Mouse (Mus musculus): ENCODE data around the gene Zcchc3. TPM values are rescaled to one million over a fixed set of nuclear protein-coding genes. Genes with fewer than 3 reads are reported as not detected.

The Zcchc3 gene
- polyA plus RNA-seq, 1 experiment from 2014 or later = 19.9 TPM

DNA sequence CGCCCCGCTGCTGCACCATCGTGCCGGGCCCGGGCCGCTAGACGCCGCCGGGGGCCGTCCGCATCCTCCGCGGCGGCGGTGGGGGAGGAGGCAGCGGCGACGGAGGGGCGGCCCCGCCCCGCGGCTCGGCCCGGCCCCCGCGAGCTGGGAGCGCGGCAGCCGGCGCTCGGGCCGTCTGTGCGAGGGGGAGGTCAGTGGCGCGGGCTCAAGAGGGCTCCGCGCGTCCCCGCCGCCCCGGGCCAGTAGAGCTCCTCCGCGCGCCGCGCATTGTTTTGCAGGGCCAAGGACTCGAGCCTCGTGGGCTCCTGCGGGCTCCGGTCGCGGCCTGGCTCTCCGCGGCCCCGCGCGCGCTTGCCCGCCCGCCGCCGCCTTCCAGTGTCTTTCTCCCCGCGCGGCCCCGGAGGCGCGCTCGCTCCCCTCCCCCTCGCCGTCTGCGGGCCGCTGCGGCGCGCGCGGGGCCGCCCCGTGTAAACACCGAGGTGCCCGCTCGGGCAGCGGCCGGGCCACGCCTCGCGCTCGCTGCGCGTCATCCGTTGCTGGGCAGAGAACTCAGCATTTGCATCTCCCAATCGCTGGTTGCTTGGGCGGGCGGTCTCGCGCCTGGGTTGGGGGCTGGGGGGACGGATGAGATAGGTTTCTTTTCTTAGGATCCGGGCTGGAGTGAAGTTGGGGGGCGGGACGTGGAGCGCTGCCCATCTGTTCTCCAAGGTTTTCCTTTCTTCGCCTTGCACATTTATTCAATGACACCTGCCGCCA lies 17.0 kb downstream of the Zcchc3 start, which contains the start of gene Sox12:
Gene Sox12 (minus strand): TSS at position 384 of the 756 bp plus-strand sequence.
- under 1% methylated on average over 90 of the region's 104 CpGs for WGBS
- Histone ChIP-seq H3K36me3 (ENCODE audit: control insufficient read depth, insufficient read depth, low read length) (no peaks in the 10 kb centered on the region), H3K27ac (ENCODE audit: low read length) (peak within 1 kb of the TSS; percentile 99), H3K9ac (ENCODE audit: low read length) (peak within 1 kb of the TSS; percentile 95), H3K9me3 (replicated peaks; ENCODE audit: control insufficient read depth, low read length) (no peaks in the 10 kb centered on the region), H3K4me2 (ENCODE audit: low read depth, low read length) (peak within 1 kb of the TSS; percentile 90), H3K4me1 (ENCODE audit: control insufficient read depth, insufficient read depth, low read length) (peaks cover 26% of the 10 kb centered on the region), H3K4me3 (replicated peaks; ENCODE audit: low read length) (peak within 1 kb of the TSS; percentile 85), H3K27me3 (ENCODE audit: control insufficient read depth, insufficient read depth, low read length) (no peaks in the 10 kb centered on the region)
- ATAC-seq (ENCODE audit: insufficient read depth, low FRiP score) = peak; percentile 63

DNA sequence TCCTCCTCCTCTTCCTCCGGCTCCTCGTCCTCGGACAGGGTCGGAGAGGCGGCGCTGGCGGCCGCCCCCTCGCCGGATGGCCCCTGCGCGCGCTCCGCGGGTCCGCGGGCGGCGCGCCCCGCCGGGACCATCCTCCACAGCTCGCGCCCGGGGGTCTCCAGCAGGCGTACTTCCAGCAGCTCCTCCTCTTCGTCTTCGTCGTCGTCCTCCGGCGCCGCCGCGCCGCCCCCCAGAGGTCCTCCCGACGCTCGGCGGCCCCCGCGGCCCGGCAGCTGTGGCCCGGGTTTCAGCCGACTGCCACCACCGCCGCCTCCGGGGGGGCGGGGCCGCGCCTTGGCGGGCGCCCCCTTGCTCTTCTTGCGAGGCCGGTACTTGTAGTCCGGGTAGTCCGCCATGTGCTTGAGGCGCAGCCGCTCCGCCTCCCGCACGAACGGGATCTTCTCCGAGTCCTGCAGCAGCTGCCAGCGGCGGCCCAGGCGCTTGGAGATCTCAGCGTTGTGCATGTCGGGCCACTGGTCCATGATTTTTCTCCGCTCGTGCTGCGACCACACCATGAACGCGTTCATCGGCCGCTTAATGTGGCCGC lies 17.7 kb downstream of the Zcchc3 start:
- no peaks in the 10 kb centered on the region for H3K9me3 ChIP-seq (replicated peaks; ENCODE audit: control insufficient read depth, low read length)
- H3K27me3 ChIP-seq (ENCODE audit: control insufficient read depth, insufficient read depth, low read length) = no peaks in the 10 kb centered on the region
- peak overlapping the region; percentile 95 for H3K9ac ChIP-seq (ENCODE audit: low read length)
- 0 out of 2 replicates have a peak, but pooled peaks have one; percentile 4 for ATAC-seq (ENCODE audit: insufficient read depth, low FRiP score)
- peak overlapping the region; percentile 85 for H3K4me3 ChIP-seq (replicated peaks; ENCODE audit: low read length)
- H3K27ac ChIP-seq (ENCODE audit: low read length) = peak overlapping the region; percentile 99
- peak overlapping the region; percentile 90 for H3K4me2 ChIP-seq (ENCODE audit: low read depth, low read length)
- under 1% methylated on average over 76 of the region's 77 CpGs for WGBS
- H3K4me1 ChIP-seq (ENCODE audit: control insufficient read depth, insufficient read depth, low read length) = peaks cover 26% of the 10 kb centered on the region
- no peaks in the 10 kb centered on the region for H3K36me3 ChIP-seq (ENCODE audit: control insufficient read depth, insufficient read depth, low read length)

DNA sequence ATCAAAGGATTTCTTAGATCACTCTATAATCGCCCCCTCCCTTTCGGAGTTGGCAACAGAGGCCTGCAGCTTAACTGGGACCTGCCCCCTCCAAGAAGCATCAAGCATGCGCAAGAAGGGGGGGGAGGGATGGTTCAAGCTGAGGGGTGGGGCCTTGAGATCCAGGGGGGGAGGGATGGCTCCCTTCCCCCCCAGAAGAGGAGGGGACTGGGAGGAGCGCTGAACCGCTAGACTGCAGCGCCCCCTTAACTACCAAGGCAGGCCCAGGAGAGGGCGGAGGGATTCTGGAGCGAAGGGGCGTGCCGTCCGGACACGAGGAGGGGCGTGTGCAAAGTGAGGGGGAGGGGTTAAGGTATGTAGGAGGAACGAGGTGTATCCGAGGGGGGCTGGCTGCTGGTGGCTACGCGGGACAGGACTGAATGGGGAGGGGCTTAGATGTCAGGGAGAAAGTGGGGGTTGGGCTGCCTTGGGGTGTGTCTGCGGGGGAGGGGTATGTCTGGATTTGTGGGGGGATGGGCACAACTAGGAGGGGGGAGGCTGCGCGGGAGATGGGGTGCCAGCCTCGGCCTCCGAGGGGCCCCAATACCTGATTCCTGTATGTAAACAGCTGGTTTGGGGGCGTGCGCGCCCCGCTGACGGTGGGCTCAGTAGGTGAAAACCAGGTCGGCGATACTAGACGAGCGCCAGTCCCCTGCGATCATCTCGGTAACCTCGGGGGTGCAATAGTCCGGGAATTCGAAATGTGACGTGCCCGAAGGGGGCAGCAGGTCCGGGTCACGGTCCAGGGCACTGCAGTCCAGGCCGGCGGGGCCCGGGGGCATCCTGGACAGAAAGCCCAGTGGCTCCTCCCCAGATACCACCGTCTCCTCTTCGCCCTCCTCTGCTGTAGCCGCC lies 18.5 kb downstream of the Zcchc3 start:
- Histone ChIP-seq H3K27ac (ENCODE audit: low read length) (peak overlapping the region; percentile 99), H3K4me1 (ENCODE audit: control insufficient read depth, insufficient read depth, low read length) (peaks cover 26% of the 10 kb centered on the region), H3K4me2 (ENCODE audit: low read depth, low read length) (peak overlapping the region; percentile 90), H3K36me3 (ENCODE audit: control insufficient read depth, insufficient read depth, low read length) (no peaks in the 10 kb centered on the region), H3K4me3 (replicated peaks; ENCODE audit: low read length) (peak overlapping the region; percentile 85), H3K27me3 (ENCODE audit: control insufficient read depth, insufficient read depth, low read length) (no peaks in the 10 kb centered on the region), H3K9ac (ENCODE audit: low read length) (peak overlapping the region; percentile 95), H3K9me3 (replicated peaks; ENCODE audit: control insufficient read depth, low read length) (no peaks in the 10 kb centered on the region)
- WGBS = under 1% methylated on average over 45 of the region's 46 CpGs
- ATAC-seq (ENCODE audit: insufficient read depth, low FRiP score) = peak; percentile 75

DNA sequence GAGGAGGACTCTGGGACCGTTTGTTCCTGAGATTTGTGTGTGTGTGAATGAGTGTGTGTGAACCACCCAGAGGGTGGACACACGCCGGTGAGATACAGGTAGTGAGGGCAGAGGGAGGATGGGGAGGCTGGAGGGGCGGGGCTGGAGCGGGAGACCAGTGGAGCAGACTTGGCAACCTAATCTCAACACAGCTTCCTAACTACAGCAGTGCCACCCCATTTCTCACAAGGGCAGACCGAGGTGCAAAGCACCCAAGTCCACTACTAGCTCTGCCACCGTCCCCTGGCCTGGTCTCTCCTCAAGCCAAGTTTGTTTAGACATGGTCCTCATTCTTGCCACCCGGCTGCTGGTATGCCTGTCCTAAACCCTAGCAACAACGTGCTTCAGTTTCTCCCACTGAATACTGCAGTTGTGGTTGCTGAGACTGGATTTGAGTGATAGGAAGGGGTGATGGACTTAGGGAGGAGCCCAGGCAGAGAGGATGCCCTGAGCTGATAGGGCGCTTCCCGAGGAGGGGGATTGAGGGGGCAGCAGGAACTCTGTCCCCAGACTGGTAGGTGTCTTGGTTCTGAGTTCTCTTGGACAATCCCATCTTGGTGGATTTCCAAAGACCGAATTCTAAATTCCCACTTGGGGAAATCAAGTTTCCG lies 19.4 kb downstream of the Zcchc3 start:
- Histone ChIP-seq H3K9ac (ENCODE audit: low read length) (peak overlapping the region; percentile 95), H3K9me3 (replicated peaks; ENCODE audit: control insufficient read depth, low read length) (no peaks in the 10 kb centered on the region), H3K4me2 (ENCODE audit: low read depth, low read length) (peak overlapping the region; percentile 90), H3K27ac (ENCODE audit: low read length) (peak overlapping the region; percentile 99; the same call in 1 of the 2 replicates), H3K4me3 (replicated peaks; ENCODE audit: low read length) (peak overlapping the region; percentile 85), H3K36me3 (ENCODE audit: control insufficient read depth, insufficient read depth, low read length) (no peaks in the 10 kb centered on the region), H3K4me1 (ENCODE audit: control insufficient read depth, insufficient read depth, low read length) (peaks cover 26% of the 10 kb centered on the region), H3K27me3 (ENCODE audit: control insufficient read depth, insufficient read depth, low read length) (no peaks in the 10 kb centered on the region)
- no peak for ATAC-seq (ENCODE audit: insufficient read depth, low FRiP score)
- WGBS = 19% methylated on average over 13 of the region's 13 CpGs

DNA sequence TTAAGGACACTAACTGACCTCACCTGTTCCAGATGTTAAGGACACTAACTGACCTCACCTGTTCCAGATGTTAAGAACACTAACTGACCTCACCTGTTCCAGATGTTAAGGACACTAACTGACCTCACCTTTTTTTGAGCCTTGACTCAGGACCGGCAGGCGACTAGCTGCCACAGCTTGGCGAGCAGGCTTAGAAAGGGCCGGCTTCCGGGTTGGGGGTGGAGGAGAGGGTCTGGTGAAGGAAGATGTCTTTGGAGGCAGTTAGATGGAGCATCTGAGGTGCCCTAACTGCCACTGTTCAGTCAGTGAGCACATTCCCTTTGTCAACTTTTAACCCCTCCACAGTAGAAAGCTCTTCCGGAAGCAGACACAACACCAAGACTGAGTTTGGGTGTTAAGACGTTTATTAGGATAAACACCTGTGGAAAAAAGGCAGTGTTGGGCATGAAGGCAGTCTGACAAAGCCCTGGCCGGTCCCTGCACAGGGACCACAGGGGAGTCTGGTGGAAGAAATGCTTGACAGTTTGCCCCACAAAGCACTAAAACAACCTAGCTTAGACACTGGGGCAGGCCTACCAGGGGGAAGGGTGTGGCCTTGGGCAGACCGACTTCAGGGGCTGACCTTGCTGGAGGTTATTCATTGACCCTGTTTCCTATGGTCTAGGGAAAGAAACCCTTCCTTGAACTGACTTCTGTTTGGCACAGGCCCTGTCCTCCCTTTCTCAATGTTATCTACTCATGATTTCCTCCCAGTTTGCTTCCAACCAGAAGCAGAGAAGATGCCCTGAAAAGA lies 21.4 kb downstream of the Zcchc3 start:
- no peak for ATAC-seq (ENCODE audit: insufficient read depth, low FRiP score)

DNA sequence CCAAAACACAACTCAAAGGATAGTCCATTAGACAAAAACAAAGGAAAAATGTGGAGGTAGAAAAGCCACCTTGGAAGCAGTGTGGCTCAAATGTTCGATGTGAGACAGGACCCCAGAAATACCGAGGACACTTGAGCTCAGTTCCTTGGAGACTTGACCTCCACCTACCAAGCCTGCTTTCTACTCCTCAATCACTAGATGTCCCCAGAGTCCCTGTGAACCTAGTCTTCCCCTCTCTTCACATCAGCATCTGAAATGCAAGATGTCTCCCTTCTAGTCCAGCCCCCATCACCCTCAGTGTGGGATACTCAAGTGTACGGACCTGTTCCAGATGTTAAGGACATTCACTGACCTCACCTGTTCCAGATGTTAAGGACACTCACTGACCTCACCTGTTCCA lies 22.0 kb downstream of the Zcchc3 start:
- H3K9ac ChIP-seq (ENCODE audit: low read length) = no peak overlapping the region
- no peaks in the 10 kb centered on the region for H3K27me3 ChIP-seq (ENCODE audit: control insufficient read depth, insufficient read depth, low read length)
- no peak overlapping the region for H3K27ac ChIP-seq (ENCODE audit: low read length)
- H3K4me3 ChIP-seq (replicated peaks; ENCODE audit: low read length) = no peak overlapping the region
- no peaks in the 10 kb centered on the region for H3K36me3 ChIP-seq (ENCODE audit: control insufficient read depth, insufficient read depth, low read length)
- no peak overlapping the region for H3K4me2 ChIP-seq (ENCODE audit: low read depth, low read length)
- no peaks in the 10 kb centered on the region for H3K9me3 ChIP-seq (replicated peaks; ENCODE audit: control insufficient read depth, low read length)
- WGBS = 17% methylated on average over 3 of the region's 3 CpGs
- no peak for ATAC-seq (ENCODE audit: insufficient read depth, low FRiP score)
- peaks cover 23% of the 10 kb centered on the region for H3K4me1 ChIP-seq (ENCODE audit: control insufficient read depth, insufficient read depth, low read length)

More for the DNA sequence above, 21.4 kb downstream of the Zcchc3 start:
- H3K4me1 ChIP-seq (ENCODE audit: control insufficient read depth, insufficient read depth, low read length) = peaks cover 23% of the 10 kb centered on the region
- no peak overlapping the region for H3K9ac ChIP-seq (ENCODE audit: low read length)
- H3K4me3 ChIP-seq (replicated peaks; ENCODE audit: low read length) = no peak overlapping the region
- H3K27ac ChIP-seq (ENCODE audit: low read length) = peak overlapping the region; percentile 14; the same call in 1 of the 2 replicates
- WGBS = 46% methylated on average over 9 of the region's 9 CpGs
- H3K4me2 ChIP-seq (ENCODE audit: low read depth, low read length) = no peak overlapping the region; the same call in 1 of the 2 replicates
- H3K9me3 ChIP-seq (replicated peaks; ENCODE audit: control insufficient read depth, low read length) = no peaks in the 10 kb centered on the region
- H3K36me3 ChIP-seq (ENCODE audit: control insufficient read depth, insufficient read depth, low read length) = no peaks in the 10 kb centered on the region
- no peaks in the 10 kb centered on the region for H3K27me3 ChIP-seq (ENCODE audit: control insufficient read depth, insufficient read depth, low read length)

DNA sequence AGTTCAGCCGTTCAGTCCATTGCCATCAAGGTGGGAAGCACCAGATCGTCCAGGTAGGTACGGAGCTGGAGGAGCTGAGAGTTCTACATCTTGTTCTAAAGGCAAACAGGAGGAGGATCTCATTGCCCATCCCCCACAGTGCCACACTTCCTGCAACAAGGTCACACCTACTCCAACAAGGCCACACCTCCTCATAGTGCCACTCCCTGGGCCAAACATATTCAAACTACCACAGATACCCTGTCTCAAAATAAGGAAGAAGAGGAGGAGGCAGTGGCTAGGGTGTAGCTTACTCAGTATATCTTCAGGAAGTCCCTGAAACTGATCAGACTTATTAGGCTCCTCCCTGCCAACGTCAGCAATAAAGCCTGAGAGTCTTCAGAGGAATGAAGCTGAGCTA lies 30.6 kb downstream of the Zcchc3 start:
- H3K4me3 ChIP-seq (replicated peaks; ENCODE audit: low read length) = no peak overlapping the region
- H3K4me2 ChIP-seq (ENCODE audit: low read depth, low read length) = no peak overlapping the region
- no peak overlapping the region for H3K9ac ChIP-seq (ENCODE audit: low read length)
- no peaks in the 10 kb centered on the region for H3K9me3 ChIP-seq (replicated peaks; ENCODE audit: control insufficient read depth, low read length)
- no peak for ATAC-seq (ENCODE audit: insufficient read depth, low FRiP score)
- H3K36me3 ChIP-seq (ENCODE audit: control insufficient read depth, insufficient read depth, low read length) = no peaks in the 10 kb centered on the region
- 80% methylated on average over 4 of the region's 4 CpGs for WGBS
- H3K27me3 ChIP-seq (ENCODE audit: control insufficient read depth, insufficient read depth, low read length) = no peaks in the 10 kb centered on the region
- H3K27ac ChIP-seq (ENCODE audit: low read length) = no peak overlapping the region
- H3K4me1 ChIP-seq (ENCODE audit: control insufficient read depth, insufficient read depth, low read length) = no peaks in the 10 kb centered on the region

DNA sequence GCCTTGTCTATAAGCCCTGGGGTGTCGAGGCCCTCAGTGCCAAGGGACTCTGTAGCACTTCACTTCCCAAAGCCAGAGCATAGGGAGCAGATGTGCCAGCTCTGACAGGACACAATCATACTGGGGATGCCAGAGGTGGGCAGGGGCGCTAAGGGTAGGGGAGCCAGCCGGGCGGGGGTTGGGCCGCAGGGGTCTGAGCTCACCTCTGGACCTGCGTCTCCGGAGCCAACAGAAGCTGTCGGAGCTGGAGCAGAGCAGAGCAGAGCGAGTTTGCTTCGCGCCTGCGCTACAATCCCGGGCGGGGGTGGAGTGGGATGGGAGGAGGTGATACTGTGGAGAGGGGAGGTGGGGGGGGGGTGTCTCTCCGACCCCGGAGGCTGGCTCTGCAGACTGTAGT lies 38.5 kb downstream of the Zcchc3 start, which contains the start of gene Nrsn2:
Gene Nrsn2 (minus strand): TSS at position 294 of the 397 bp plus-strand sequence.
- H3K4me2 ChIP-seq (ENCODE audit: low read depth, low read length) = peak within 1 kb of the TSS; percentile 23; the same call in 1 of the 2 replicates
- peak within 1 kb of the TSS; percentile 40; the same call in 1 of the 2 replicates for H3K9ac ChIP-seq (ENCODE audit: low read length)
- H3K36me3 ChIP-seq (ENCODE audit: control insufficient read depth, insufficient read depth, low read length) = no peaks in the 10 kb centered on the region
- WGBS = 3% methylated on average over 16 of the region's 16 CpGs
- no peaks in the 10 kb centered on the region for H3K4me1 ChIP-seq (ENCODE audit: control insufficient read depth, insufficient read depth, low read length)
- peak; percentile 42 for ATAC-seq (ENCODE audit: insufficient read depth, low FRiP score)
- H3K9me3 ChIP-seq (replicated peaks; ENCODE audit: control insufficient read depth, low read length) = no peaks in the 10 kb centered on the region
- no peak within 1 kb of the TSS for H3K27ac ChIP-seq (ENCODE audit: low read length)
- no peak within 1 kb of the TSS for H3K4me3 ChIP-seq (replicated peaks; ENCODE audit: low read length)
- H3K27me3 ChIP-seq (ENCODE audit: control insufficient read depth, insufficient read depth, low read length) = peaks cover 16% of the 10 kb centered on the region; the same call in 1 of the 2 replicates

All from stomach, embryonic 16.5 days (tissue).